Mouse (Mus musculus) lung, embryonic 14.5 days (tissue): ENCODE results near the gene Chrd. TPM values are rescaled to one million over a fixed set of nuclear protein-coding genes. Genes with fewer than 3 reads are reported as not detected.

Experiments used
- ATAC-seq: fragments of 200-750 bp; cut with Nextera tagmentation; 2 replicates; pipeline ENCODE4 v1.8.0; 2017; ENCODE audit warnings: mild to moderate bottlenecking, moderate TSS enrichment, moderate library complexity; ENCODE audit not compliant: insufficient read depth
- DNase-seq: peaks from one replicate; pipeline ENCODE4 v3.0.0-alpha.2; 2015
- H3K27ac ChIP-seq: fragments of 300-500 bp; sonication (generic); 2 replicates; pipeline ENCODE4 v1.5.1; 2014; ENCODE audit warnings: low read depth, mild to moderate bottlenecking, moderate library complexity
- H3K27me3 ChIP-seq: fragments of 300-500 bp; sonication (generic); 2 replicates; pipeline ENCODE4 v1.6.1; 2014; ENCODE audit warnings: low read length, control low read depth; ENCODE audit not compliant: insufficient read depth
- H3K36me3 ChIP-seq: fragments of 300-500 bp; sonication (generic); 2 replicates; pipeline ENCODE4 v1.6.1; 2014; ENCODE audit warnings: control low read depth; ENCODE audit not compliant: insufficient read depth
- H3K4me1 ChIP-seq: fragments of 300-500 bp; sonication (generic); 2 replicates; pipeline ENCODE4 v1.6.1; 2014; ENCODE audit warnings: antibody characterized with exemption, control low read depth; ENCODE audit not compliant: insufficient read depth
- H3K4me2 ChIP-seq: fragments of 300-500 bp; sonication (generic); 2 replicates; pipeline ENCODE4 v1.6.1; 2014; ENCODE audit warnings: mild to moderate bottlenecking
- H3K4me3 ChIP-seq: fragments of 300-500 bp; sonication (generic); 2 replicates; pipeline ENCODE4 v1.5.1; 2014; ENCODE audit warnings: low read depth, low read length
- H3K9ac ChIP-seq: fragments of 300-500 bp; sonication (generic); 2 replicates; pipeline ENCODE4 v1.6.1; 2014
- H3K9me3 ChIP-seq: fragments of 300-500 bp; sonication (generic); 2 replicates; pipeline ENCODE4 v1.6.1; 2016; ENCODE audit warnings: low read depth, low read length, control low read depth
- CTCF ChIP-seq: IDR thresholded peaks from 2 replicates; pipeline ENCODE4 v1.5.1; 2016; ENCODE audit warnings: antibody characterized with exemption, low read depth
- WGBS: fragments of 180-500 bp; shearing (Covaris S2); extraction: QIAGEN DNeasy Blood & Tissue Kit; methylation state at CpG from one replicate; pipeline ENCODE4 v1.1.7; 2014; 5-methylcytosine and 5-hydroxymethylcytosine counted together
- polyA plus RNA-seq: library from polyadenylated mRNA; unstranded; fragments of >200 nt; fragmentation: Nextera tagmentation; extraction: Ambion mirVana; gene quantifications from 2 replicates; pipeline ENCODE4 v1.2.1, GENCODE M21; 2014

The Chrd gene
- polyA plus RNA-seq, 1 experiment from 2014 or later, result 4.8 TPM

DNA sequence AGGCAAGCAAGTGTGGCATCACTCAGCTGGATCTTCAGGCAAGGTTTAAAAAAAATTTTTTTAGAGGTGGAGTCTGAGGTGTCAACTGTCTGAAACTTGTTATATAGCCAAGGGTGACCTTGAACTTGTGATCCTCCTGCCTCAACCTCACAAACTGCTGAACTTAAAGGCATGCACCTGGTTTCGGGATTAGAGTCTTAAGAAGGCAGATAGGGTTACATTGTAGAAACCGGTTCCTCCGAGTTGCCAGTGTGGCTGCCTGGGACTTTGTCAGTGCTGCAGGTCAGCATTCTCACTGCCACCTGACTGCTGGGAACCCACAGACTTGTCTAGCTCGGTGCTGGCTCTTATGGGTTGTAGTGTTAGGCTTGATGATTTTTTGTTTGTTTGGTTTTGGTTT, 9.7 kb upstream of the Chrd start:
- no peak for TF ChIP-seq CTCF
- 28% methylated on average over 4 of the region's 4 CpGs for WGBS
- peaks cover 29% of the 10 kb centered on the region for H3K36me3 ChIP-seq
- H3K9ac ChIP-seq, result no peak overlapping the region
- no peak overlapping the region for H3K4me3 ChIP-seq
- no peaks in the 10 kb centered on the region for H3K9me3 ChIP-seq
- no peaks in the 10 kb centered on the region for H3K4me1 ChIP-seq
- H3K27ac ChIP-seq, result no peak overlapping the region
- DNase-seq (no peak), ATAC-seq (no peak)
- no peak overlapping the region for H3K4me2 ChIP-seq
- no peaks in the 10 kb centered on the region for H3K27me3 ChIP-seq

DNA sequence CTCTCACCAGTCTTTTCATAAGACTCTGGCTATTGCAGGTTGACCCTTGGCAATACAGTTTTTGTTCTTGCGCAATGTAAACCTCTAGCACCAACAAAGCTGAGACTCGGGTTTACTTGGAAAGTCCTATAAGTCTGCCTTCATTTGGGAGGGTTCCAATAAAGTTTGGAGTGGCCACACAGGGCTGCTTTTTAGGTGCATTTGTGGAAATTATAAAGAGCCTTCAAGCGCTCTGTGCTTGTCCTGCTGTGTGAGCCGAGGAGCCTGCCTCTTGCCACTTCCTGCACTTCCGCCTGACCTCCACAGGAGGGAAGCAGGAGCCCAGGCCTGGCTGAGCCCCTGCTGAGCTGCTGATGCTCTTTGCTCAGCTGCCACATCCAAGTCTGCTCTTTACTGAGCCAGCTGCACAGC, 8.6 kb upstream of the Chrd start:
- TF ChIP-seq CTCF, result peak; percentile 93
- no peak overlapping the region for H3K9ac ChIP-seq

DNA sequence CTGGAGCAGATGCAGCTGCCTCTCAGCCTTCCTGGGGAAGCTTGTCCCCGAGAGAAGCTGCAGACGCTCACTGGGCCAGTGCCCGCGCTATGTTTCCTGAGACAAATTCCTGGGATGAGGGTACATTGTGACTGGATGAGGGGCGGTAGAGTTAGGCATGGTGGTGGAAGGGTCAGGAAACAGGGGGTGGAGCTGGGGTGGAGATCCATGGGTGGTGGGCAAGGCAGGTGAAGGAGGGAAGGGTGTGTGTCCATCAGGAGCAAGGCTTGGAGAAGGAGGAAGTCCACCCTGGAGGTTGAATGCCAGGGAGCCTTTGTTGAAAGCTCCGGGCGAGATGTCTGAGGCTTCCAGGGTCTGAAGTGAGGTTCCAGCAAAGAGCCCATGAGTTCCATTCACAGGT, 7.6 kb upstream of the Chrd start:
- Histone ChIP-seq H3K27ac (no peak overlapping the region), H3K9me3 (no peaks in the 10 kb centered on the region), H3K36me3 (peaks cover 21% of the 10 kb centered on the region), H3K4me1 (no peaks in the 10 kb centered on the region), H3K4me3 (no peak overlapping the region), H3K4me2 (no peak overlapping the region), H3K9ac (no peak overlapping the region), H3K27me3 (no peaks in the 10 kb centered on the region)
- DNase-seq (no peak), ATAC-seq (no peak)
- 74% methylated on average over 7 of the region's 7 CpGs for WGBS
- no peak for TF ChIP-seq CTCF

More for the DNA sequence above, 8.6 kb upstream of the Chrd start:
- Histone ChIP-seq H3K36me3 (peaks cover 29% of the 10 kb centered on the region), H3K4me3 (no peak overlapping the region), H3K27ac (no peak overlapping the region), H3K4me1 (no peaks in the 10 kb centered on the region), H3K9me3 (no peaks in the 10 kb centered on the region), H3K27me3 (no peaks in the 10 kb centered on the region), H3K4me2 (no peak overlapping the region)
- 30% methylated on average over 5 of the region's 5 CpGs for WGBS
- peak; percentile 84; the same call in 1 of the 2 replicates for ATAC-seq
- peak; percentile 85 for DNase-seq

DNA sequence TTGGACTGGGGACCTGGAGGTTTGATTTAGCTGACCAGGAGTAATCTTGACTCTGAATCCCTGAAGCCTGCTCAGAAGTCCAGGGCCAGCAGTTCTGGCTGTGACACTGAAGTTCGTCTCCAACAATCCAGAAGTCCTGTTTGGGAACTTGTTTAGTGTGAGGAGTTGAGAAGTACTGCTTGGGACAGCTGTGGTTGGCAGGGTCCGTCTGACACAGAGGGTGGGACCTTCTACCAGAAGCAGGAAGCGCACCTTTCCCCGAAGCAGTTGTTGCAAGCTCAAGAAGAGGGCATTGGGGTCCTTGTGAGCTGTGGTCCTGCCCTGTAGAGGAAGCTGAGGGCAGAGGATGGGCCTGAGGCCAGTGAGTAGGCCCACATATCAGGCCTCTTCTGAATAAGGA, 7.2 kb upstream of the Chrd start:
- no peak for TF ChIP-seq CTCF
- no peak for DNase-seq

DNA sequence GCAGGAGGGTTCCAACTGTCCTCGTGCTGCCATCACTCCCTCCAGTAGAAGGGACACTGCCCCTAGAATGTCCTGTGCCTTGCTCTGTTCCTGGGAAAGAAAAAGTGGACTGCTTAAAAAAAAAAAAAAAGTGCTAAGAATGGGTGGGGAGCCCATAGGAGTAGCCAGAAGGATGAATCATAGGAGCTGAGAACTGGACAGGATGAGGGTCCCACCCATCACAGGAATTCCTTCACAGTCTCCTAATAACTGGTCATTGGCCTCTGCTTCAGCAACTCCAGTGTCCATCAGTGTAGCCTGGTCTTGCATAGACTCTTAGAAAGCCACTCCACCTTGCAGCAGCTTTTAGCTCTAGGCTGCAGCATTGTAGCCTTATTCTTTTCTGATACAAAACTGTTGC, 6.5 kb upstream of the Chrd start:
- H3K27me3 ChIP-seq, result no peaks in the 10 kb centered on the region
- WGBS, result 56% methylated on average over 1 of the region's 1 CpGs
- DNase-seq (no peak), ATAC-seq (no peak)
- no peak for TF ChIP-seq CTCF
- H3K4me1 ChIP-seq, result no peaks in the 10 kb centered on the region
- H3K9ac ChIP-seq, result no peak overlapping the region
- no peak overlapping the region for H3K27ac ChIP-seq
- H3K36me3 ChIP-seq, result peaks cover 11% of the 10 kb centered on the region; the same call in 1 of the 2 replicates
- H3K4me3 ChIP-seq, result no peak overlapping the region
- H3K4me2 ChIP-seq, result no peak overlapping the region
- H3K9me3 ChIP-seq, result no peaks in the 10 kb centered on the region

More for the DNA sequence above, 7.2 kb upstream of the Chrd start:
- H3K9ac ChIP-seq, result no peak overlapping the region
- 76% methylated on average over 4 of the region's 4 CpGs for WGBS
- H3K36me3 ChIP-seq, result peaks cover 17% of the 10 kb centered on the region; the same call in 1 of the 2 replicates
- no peak overlapping the region for H3K4me2 ChIP-seq
- ATAC-seq, result no peak
- H3K4me1 ChIP-seq, result no peaks in the 10 kb centered on the region
- H3K27ac ChIP-seq, result no peak overlapping the region
- no peaks in the 10 kb centered on the region for H3K9me3 ChIP-seq
- H3K4me3 ChIP-seq, result no peak overlapping the region
- no peaks in the 10 kb centered on the region for H3K27me3 ChIP-seq

GRCm38 (mm10) chr16:20730293-20730711, 2.6 kb upstream of the Chrd start:
- Histone ChIP-seq H3K27me3 (peaks cover 23% of the 10 kb centered on the region), H3K9me3 (no peaks in the 10 kb centered on the region), H3K4me2 (no peak overlapping the region), H3K4me1 (no peaks in the 10 kb centered on the region), H3K36me3 (no peaks in the 10 kb centered on the region), H3K27ac (no peak overlapping the region), H3K4me3 (no peak overlapping the region), H3K9ac (no peak overlapping the region)
- ATAC-seq (no peak), DNase-seq (no peak)
- WGBS, result 33% methylated on average over 5 of the region's 5 CpGs
- TF ChIP-seq CTCF, result no peak

- Histone ChIP-seq H3K36me3 (no peaks in the 10 kb centered on the region), H3K4me1 (no peaks in the 10 kb centered on the region), H3K4me2 (no peak overlapping the region), H3K27me3 (peaks cover 31% of the 10 kb centered on the region), H3K27ac (0 out of 2 replicates have a peak overlapping the region, but pooled peaks have one; percentile 61), H3K9me3 (no peaks in the 10 kb centered on the region), H3K4me3 (no peak overlapping the region), H3K9ac (no peak overlapping the region)
- DNase-seq (no peak), ATAC-seq (no peak)
- WGBS, result 57% methylated on average over 5 of the region's 5 CpGs
- no peak for TF ChIP-seq CTCF
Measured at GRCm38 (mm10) chr16:20731688-20732087, 1.2 kb upstream of the Chrd start.
